Mouse (Mus musculus): ENCODE measurements around the gene Steap2. TPM values are rescaled to one million over a fixed set of nuclear protein-coding genes. Genes with fewer than 3 reads are reported as not detected.

Gene Steap2
- polyA plus RNA-seq, 1 experiment from 2014 or later: 5.4 TPM

GRCm38 (mm10) chr5:5646173-5646572, 48.2 kb downstream of the Steap2 start:
- peak; percentile 45 for TF ChIP-seq CTCF (IDR thresholded peaks at IDR 0.05; ENCODE audit: low read depth)
- peak; percentile 62; the same call in 1 of the 2 replicates for ATAC-seq (ENCODE audit: insufficient read depth)
- no peaks in the 10 kb centered on the region for H3K27me3 ChIP-seq (ENCODE audit: insufficient read depth, low read length)
- peak; percentile 73 for DNase-seq
- no peak overlapping the region for H3K4me2 ChIP-seq
- no peak overlapping the region for H3K4me3 ChIP-seq (ENCODE audit: low read depth, low read length)
- H3K9ac ChIP-seq: no peak overlapping the region
- H3K27ac ChIP-seq (ENCODE audit: low read depth): no peak overlapping the region
- H3K36me3 ChIP-seq (ENCODE audit: insufficient read depth): no peaks in the 10 kb centered on the region
- no peaks in the 10 kb centered on the region for H3K9me3 ChIP-seq (ENCODE audit: low read depth, low read length)
- no peaks in the 10 kb centered on the region for H3K4me1 ChIP-seq (ENCODE audit: insufficient read depth)
- 12% methylated on average over 1 of the region's 1 CpGs for WGBS

- Histone ChIP-seq H3K27ac (ENCODE audit: low read depth) (no peak overlapping the region), H3K9me3 (ENCODE audit: low read depth, low read length) (no peaks in the 10 kb centered on the region), H3K4me1 (ENCODE audit: insufficient read depth) (no peaks in the 10 kb centered on the region), H3K4me2 (no peak overlapping the region), H3K27me3 (ENCODE audit: insufficient read depth, low read length) (no peaks in the 10 kb centered on the region), H3K9ac (no peak overlapping the region), H3K36me3 (ENCODE audit: insufficient read depth) (no peaks in the 10 kb centered on the region), H3K4me3 (ENCODE audit: low read depth, low read length) (no peak overlapping the region)
- ATAC-seq (ENCODE audit: insufficient read depth) (no peak), DNase-seq (no peak)
- TF ChIP-seq CTCF (IDR thresholded peaks at IDR 0.05; ENCODE audit: low read depth): no peak
- 42% methylated on average over 2 of the region's 2 CpGs for WGBS
These were observed 55.9 kb downstream of the Steap2 start for GRCm38 (mm10) chr5:5638496-5638895.

- Histone ChIP-seq H3K9me3 (ENCODE audit: low read depth, low read length) (no peaks in the 10 kb centered on the region), H3K27me3 (ENCODE audit: insufficient read depth, low read length) (no peaks in the 10 kb centered on the region), H3K27ac (ENCODE audit: low read depth) (no peak overlapping the region), H3K4me3 (ENCODE audit: low read depth, low read length) (no peak overlapping the region), H3K9ac (no peak overlapping the region), H3K36me3 (ENCODE audit: insufficient read depth) (no peaks in the 10 kb centered on the region), H3K4me2 (no peak overlapping the region), H3K4me1 (ENCODE audit: insufficient read depth) (no peaks in the 10 kb centered on the region)
- no peak for TF ChIP-seq CTCF (IDR thresholded peaks at IDR 0.05; ENCODE audit: low read depth)
- WGBS: 58% methylated on average over 3 of the region's 3 CpGs
- DNase-seq (no peak), ATAC-seq (ENCODE audit: insufficient read depth) (no peak)
These were observed 68.9 kb downstream of the Steap2 start for GRCm38 (mm10) chr5:5625491-5625890.

- ATAC-seq (ENCODE audit: insufficient read depth): no peak
- Histone ChIP-seq H3K9ac (no peak overlapping the region), H3K4me3 (ENCODE audit: low read depth, low read length) (no peak overlapping the region), H3K27me3 (ENCODE audit: insufficient read depth, low read length) (no peaks in the 10 kb centered on the region), H3K9me3 (ENCODE audit: low read depth, low read length) (no peaks in the 10 kb centered on the region), H3K36me3 (ENCODE audit: insufficient read depth) (no peaks in the 10 kb centered on the region), H3K27ac (ENCODE audit: low read depth) (no peak overlapping the region), H3K4me1 (ENCODE audit: insufficient read depth) (no peaks in the 10 kb centered on the region), H3K4me2 (no peak overlapping the region)
- no peak for TF ChIP-seq CTCF (IDR thresholded peaks at IDR 0.05; ENCODE audit: low read depth)
- no peak for DNase-seq
- WGBS: 46% methylated on average over 4 of the region's 4 CpGs
These were observed 76.0 kb downstream of the Steap2 start for GRCm38 (mm10) chr5:5618329-5618728.

Other genes starting within 250 kb of the Steap2 start
- not detected in 2 replicates for gene 1700015F17Rik, start 215.4 kb downstream of the Steap2 start, polyA plus RNA-seq (2014; fragmentation: Nextera tagmentation; extraction: Ambion mirVana)
- gene Cldn12, start 179.6 kb downstream of the Steap2 start, polyA plus RNA-seq (2014; fragmentation: Nextera tagmentation; extraction: Ambion mirVana): 17.6 and 17.9 TPM in 2 replicates
- 31.0 and 33.7 TPM in 2 replicates for gene Gtpbp10, start 135.0 kb downstream of the Steap2 start, polyA plus RNA-seq (2014; fragmentation: Nextera tagmentation; extraction: Ambion mirVana)
- gene Gm8773, start 120.8 kb downstream of the Steap2 start, polyA plus RNA-seq (2014; fragmentation: Nextera tagmentation; extraction: Ambion mirVana): 0.24 and 0.80 TPM in 2 replicates
- gene Cfap69, start 30.3 kb downstream of the Steap2 start, polyA plus RNA-seq (2014; fragmentation: Nextera tagmentation; extraction: Ambion mirVana): 3.1 and 4.3 TPM in 2 replicates
- gene Steap1, start 54.7 kb upstream of the Steap2 start, polyA plus RNA-seq (2014; fragmentation: Nextera tagmentation; extraction: Ambion mirVana): 2.2 and 2.8 TPM in 2 replicates